Mouse (Mus musculus) midbrain, embryonic 11.5 days (tissue): ENCODE results near the gene Zfp36. TPM values are rescaled to one million over a fixed set of nuclear protein-coding genes. Genes with fewer than 3 reads are reported as not detected.

ENCODE experiments used
- ATAC-seq: fragments of 200-750 bp; cut with Nextera tagmentation; 2 replicates; pipeline ENCODE4 v1.8.0; 2017; ENCODE audit warnings: moderate TSS enrichment, moderate library complexity; ENCODE audit not compliant: low FRiP score
- DNase-seq: peaks from one replicate; pipeline ENCODE4 v3.0.0; 2015; ENCODE audit warnings: low spot score; ENCODE audit errors: missing footprints
- H3K27ac ChIP-seq: fragments of 300-500 bp; sonication (generic); 2 replicates; pipeline ENCODE4 v1.5.1; 2014; ENCODE audit warnings: low read depth, low read length
- H3K27me3 ChIP-seq: fragments of 300-500 bp; sonication (generic); 2 replicates; pipeline ENCODE4 v1.6.1; 2014; ENCODE audit warnings: mild to moderate bottlenecking, low read length, moderate library complexity, mixed read lengths; ENCODE audit not compliant: control insufficient read depth, insufficient read depth
- H3K36me3 ChIP-seq: fragments of 300-500 bp; sonication (generic); 2 replicates; pipeline ENCODE4 v1.6.1; 2014; ENCODE audit warnings: mild to moderate bottlenecking, low read length, moderate library complexity, mixed read lengths; ENCODE audit not compliant: control insufficient read depth, insufficient read depth
- H3K4me1 ChIP-seq: fragments of 300-500 bp; sonication (generic); 2 replicates; pipeline ENCODE4 v1.6.1; 2014; ENCODE audit warnings: low read length; ENCODE audit not compliant: control insufficient read depth, insufficient read depth
- H3K4me2 ChIP-seq: fragments of 300-500 bp; sonication (generic); 2 replicates; pipeline ENCODE4 v1.6.1; 2014; ENCODE audit warnings: mild to moderate bottlenecking, moderate library complexity
- H3K4me3 ChIP-seq: fragments of 300-500 bp; sonication (generic); 2 replicates; pipeline ENCODE4 v1.5.1; 2014; ENCODE audit warnings: low read depth, low read length
- H3K9ac ChIP-seq: fragments of 300-500 bp; sonication (generic); 2 replicates; pipeline ENCODE4 v1.6.1; 2014; ENCODE audit warnings: low read length
- H3K9me3 ChIP-seq: fragments of 300-500 bp; sonication (generic); 2 replicates; pipeline ENCODE4 v1.6.1; 2016; ENCODE audit warnings: low read length; ENCODE audit not compliant: control insufficient read depth
- WGBS: fragments of 180-500 bp; shearing (Covaris S2); extraction: QIAGEN DNeasy Blood & Tissue Kit; methylation state at CpG from one replicate; pipeline ENCODE4 v1.1.7; 2014; 5-methylcytosine and 5-hydroxymethylcytosine counted together
- polyA plus RNA-seq: library from polyadenylated mRNA; unstranded; fragments of >200 nt; fragmentation: Nextera tagmentation; extraction: Ambion mirVana; gene quantifications from 2 replicates; pipeline ENCODE4 v1.2.1, GENCODE M21; 2014

Zfp36 gene
- polyA plus RNA-seq, 1 experiment from 2014 or later = 3.5 TPM

DNA sequence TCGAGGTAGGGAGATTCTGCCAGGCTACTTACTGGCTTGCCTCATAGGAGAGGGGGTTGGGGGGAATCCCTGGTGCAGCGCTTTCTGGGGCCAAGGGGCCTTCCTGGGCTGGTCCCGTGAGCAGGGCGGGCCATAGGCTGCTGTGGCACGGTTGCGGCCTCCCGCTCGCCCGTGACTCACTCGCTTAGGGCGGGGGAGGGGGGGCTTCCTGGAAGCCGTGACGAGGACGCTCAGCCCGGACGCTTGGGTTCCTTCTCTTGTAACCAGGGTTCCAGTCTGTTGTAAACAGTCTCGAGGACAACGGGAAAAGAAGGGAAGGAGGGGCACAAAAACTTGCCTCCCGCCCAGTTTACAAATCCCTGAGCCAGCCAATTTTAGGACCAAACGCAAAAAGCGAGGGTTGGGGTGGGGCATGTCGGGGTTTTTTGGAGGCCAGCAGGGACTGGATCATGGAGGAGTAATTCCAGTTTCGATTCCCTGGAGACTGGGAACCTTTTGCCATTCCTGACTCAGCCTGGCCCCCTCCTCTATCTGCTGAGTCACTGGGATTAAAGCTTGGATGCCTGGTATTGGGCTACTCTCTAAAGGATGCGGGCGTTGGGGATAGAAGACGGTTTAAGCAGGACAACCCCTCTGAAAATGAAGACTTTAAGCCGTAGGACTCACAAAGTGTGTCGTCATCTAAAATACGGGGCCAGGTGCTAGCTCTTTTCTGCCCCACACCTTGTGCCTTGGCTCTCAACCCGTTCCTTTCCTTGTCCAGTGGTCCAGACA, 1.2 kb upstream of the Zfp36 start:
- Histone ChIP-seq H3K9ac (peak overlapping the region; percentile 5), H3K27me3 (peaks cover 8% of the 10 kb centered on the region; the same call in 1 of the 2 replicates), H3K27ac (peak overlapping the region; percentile 37; the same call in 1 of the 2 replicates), H3K4me2 (peak overlapping the region; percentile 41), H3K36me3 (no peaks in the 10 kb centered on the region; the same call in 1 of the 2 replicates), H3K9me3 (no peaks in the 10 kb centered on the region), H3K4me1 (peaks cover 34% of the 10 kb centered on the region), H3K4me3 (peak overlapping the region; percentile 11; the same call in 1 of the 2 replicates)
- DNase-seq = peak; percentile 95
- 5% methylated on average over 28 of the region's 30 CpGs for WGBS
- peak; percentile 33; the same call in 1 of the 2 replicates for ATAC-seq

DNA sequence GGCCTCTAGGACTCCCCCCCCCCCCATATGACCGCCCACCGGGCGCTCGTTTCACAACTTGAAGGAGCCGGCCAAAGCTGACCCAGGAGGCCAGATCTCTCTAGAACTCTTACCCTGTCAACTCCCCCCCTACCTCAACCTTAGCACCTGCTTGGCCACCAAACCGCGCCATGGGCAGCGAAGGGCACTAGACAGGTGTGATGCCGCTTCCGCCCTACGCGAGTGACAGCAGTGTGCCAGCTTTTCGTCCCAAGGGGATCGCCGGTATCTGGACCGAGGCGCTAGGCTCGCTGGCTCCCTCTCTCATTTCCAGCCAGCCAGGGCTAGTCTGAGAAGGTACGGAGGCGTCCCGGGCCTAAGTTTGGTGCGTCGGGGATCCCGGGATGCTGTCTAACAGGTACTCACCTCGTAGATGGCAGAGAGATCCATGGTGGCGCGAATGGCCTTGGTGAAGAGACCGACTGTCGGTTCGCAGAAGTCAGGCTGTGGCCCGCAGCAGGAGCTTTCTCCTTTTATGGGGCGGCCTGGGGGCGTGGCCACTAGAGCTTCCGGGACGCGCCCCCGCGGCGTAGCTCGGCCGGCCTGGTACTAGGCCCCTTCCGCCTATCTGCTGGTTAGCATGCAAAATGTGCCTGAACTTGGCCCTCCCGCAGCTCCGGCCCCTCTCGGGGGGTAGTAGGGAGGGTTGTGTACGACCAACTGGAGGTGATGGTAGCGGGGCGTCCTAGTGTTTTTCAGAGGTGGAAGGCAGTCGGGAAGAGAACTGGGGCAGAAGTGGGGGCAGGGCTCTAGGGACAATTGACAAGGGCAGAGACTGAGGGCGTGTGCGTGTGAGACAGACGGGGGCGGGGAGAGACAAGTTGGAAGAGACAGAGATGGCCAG, 1.0 kb downstream of the Zfp36 start:
- under 1% methylated on average over 53 of the region's 53 CpGs for WGBS
- Histone ChIP-seq H3K9me3 (no peaks in the 10 kb centered on the region), H3K4me1 (peaks cover 40% of the 10 kb centered on the region)

DNA sequence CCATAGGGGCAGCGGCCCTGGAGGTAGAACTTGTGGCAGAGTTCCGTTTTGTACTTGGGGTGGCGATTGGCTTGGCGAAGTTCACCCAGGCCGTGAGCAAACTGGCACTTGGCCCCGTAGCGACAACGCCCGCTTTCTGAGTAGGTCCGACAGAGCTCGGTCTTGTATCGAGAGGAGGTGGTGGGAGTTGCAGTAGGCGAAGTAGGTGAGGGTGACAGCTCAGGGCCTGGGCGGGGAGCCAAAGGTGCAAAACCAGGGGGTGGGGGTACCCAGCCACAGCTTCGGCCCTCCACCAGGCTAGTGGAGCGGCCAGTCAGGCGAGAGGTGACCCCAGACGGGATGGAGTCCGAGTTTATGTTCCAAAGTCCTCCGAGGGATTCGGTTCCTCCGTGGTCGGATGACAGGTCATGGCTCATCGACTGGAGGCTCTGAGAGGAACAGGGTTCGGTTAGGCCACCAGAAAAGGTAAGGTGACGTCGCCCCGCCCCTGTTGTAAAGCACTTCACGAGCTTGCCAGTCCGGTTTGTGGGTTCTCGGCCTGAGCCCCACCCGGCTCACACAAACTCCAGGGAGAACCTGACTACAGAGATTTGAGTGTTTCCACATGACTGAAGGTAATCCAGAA, 1.9 kb downstream of the Zfp36 start:
- peaks cover 8% of the 10 kb centered on the region; the same call in 1 of the 2 replicates for H3K27me3 ChIP-seq
- peak overlapping the region; percentile 47 for H3K4me3 ChIP-seq
- H3K36me3 ChIP-seq = no peaks in the 10 kb centered on the region
- WGBS = 45% methylated on average over 32 of the region's 32 CpGs
- H3K9ac ChIP-seq = peak overlapping the region; percentile 71
- peaks cover 40% of the 10 kb centered on the region for H3K4me1 ChIP-seq
- ATAC-seq = no peak
- peak overlapping the region; percentile 77 for H3K4me2 ChIP-seq
- no peak for DNase-seq
- H3K27ac ChIP-seq = no peak overlapping the region
- no peaks in the 10 kb centered on the region for H3K9me3 ChIP-seq

More for the DNA sequence above, 1.0 kb downstream of the Zfp36 start:
- DNase-seq = peak; percentile 98
- H3K27me3 ChIP-seq = peaks cover 8% of the 10 kb centered on the region; the same call in 1 of the 2 replicates
- H3K4me3 ChIP-seq = peak overlapping the region; percentile 47
- H3K9ac ChIP-seq = peak overlapping the region; percentile 71
- H3K36me3 ChIP-seq = no peaks in the 10 kb centered on the region
- H3K27ac ChIP-seq = peak overlapping the region; percentile 53
- H3K4me2 ChIP-seq = peak overlapping the region; percentile 77
- ATAC-seq = peak; percentile 49

DNA sequence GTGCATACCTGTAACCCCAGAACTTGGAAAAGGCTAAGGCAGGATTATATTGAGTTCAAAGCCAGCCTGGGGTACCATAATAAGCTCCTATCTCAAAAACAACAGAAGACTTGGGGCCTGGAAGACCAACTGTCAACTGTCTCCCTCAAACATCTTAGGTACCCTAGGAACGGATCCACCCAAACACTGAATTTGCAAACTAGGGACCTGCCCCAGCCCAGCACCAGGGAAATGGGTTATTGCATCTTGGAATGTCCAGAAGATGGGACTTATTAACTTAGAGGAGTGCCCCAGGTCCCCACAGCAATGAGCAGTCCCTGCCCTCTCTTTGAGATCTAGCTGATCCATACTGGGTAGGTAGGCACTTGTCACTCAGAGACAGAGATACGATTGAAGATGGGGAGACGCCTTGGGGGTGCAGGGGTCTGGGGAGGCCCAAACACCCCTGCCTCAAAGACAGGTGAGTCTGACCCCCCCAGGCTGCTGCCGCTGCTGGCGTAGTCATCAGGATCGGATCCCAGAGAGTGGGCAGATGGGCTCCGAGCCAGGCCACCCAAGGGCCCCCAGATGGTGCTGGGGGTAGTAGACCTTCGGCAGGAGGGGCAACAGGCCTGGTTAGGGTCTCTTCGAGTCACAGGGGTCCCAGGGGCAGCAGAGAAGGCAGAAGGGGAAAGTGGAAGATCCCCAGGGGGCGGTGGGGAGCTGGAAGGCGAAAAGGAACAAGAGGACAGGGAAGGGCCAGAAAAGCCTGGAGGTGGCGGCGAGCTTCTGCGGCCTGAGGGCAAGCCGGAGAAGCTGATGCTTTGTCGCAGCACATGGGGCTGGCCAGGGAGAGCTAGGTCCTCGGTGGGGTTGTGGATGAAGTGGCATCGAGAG, 2.6 kb downstream of the Zfp36 start:
- 71% methylated on average over 18 of the region's 18 CpGs for WGBS
- Histone ChIP-seq H3K27ac (no peak overlapping the region), H3K27me3 (peaks cover 8% of the 10 kb centered on the region; the same call in 1 of the 2 replicates), H3K4me3 (no peak overlapping the region), H3K9me3 (no peaks in the 10 kb centered on the region), H3K4me1 (peaks cover 40% of the 10 kb centered on the region), H3K9ac (no peak overlapping the region), H3K36me3 (no peaks in the 10 kb centered on the region), H3K4me2 (peak overlapping the region; percentile 77)
- DNase-seq (no peak), ATAC-seq (no peak)

DNA sequence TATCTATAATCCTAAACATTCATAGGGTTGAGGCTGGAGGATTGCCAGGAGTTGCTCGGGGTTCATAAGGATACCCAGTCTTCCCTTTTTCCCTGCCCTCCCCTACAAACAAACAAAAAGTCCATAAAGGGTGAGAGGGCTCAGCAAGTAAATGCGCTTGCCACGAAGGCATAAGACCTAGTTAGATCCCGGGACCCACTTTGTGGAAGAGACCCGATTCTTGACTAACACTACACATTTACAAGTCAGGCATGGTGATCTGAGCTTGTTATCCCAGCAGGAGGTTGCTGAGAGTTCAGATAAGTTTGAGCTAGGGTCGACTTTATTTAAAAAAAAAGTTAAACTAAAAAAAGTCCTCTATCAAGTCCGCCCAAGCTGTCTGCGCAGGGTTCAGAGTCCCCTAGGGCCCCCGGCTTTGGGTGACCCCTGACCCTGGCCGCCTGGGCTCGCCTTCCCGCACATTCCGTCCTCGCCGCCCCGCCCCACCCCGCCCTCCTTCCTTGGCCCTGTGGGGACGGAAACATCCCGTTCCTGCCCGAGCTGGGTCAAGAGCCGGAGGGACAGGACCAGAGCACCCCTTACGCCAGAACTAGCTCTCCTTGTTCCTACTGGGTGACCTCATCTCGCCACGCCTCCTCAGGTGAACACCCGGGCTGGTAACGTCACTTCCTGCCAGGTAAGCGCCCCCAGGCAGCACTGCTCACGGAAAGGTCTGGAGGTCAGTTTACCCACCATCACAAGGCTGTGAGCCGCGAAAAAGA, 3.9 kb downstream of the Zfp36 start:
- ATAC-seq = no peak
- peak; percentile 91 for DNase-seq
- no peaks in the 10 kb centered on the region for H3K9me3 ChIP-seq

DNA sequence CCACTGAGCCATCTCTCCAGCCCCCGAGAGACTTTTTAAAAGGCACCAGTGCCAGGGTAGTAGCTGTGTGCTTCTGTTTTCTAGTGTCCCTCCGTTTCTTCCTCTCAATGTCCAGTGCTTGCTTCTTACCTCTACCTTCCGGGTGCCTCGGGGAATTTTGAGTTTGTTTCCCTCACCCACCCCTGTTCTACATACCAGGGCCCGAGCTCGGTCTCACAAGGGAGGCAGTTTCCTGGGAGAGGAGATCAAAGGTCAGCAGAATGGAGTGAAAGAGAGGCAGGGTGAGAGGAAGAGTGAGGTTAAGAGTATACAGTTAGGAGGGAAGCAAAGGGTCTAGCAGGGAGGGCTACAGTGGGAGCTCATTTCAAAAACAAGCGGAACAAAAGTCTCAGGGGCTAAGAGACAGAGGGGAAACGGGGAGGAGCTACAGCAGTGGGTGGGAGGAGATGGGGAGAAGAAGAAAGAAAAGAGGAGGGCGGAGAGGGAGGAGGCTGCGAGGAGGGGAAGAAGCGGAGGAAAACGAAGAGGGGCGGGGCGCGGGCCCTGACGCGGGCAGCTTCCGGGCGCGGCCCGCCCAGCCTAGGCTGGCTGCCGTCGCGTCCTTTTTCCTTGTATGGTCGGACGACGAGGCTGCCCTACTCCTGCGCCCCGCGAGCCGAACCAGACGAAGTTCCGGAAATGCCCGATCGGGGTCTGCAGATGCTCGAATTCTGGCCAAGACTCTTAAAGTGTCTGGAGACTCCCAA, 4.7 kb downstream of the Zfp36 start:
- WGBS = under 1% methylated on average over 36 of the region's 36 CpGs
- H3K4me1 ChIP-seq = peaks cover 31% of the 10 kb centered on the region
- H3K27me3 ChIP-seq = peaks cover 8% of the 10 kb centered on the region; the same call in 1 of the 2 replicates
- peak overlapping the region; percentile 32 for H3K4me3 ChIP-seq
- peak overlapping the region; percentile 69 for H3K9ac ChIP-seq
- no peaks in the 10 kb centered on the region for H3K9me3 ChIP-seq
- H3K27ac ChIP-seq = peak overlapping the region; percentile 91
- DNase-seq (peak; percentile 97), ATAC-seq (peak; percentile 31)
- H3K4me2 ChIP-seq = peak overlapping the region; percentile 62
- no peaks in the 10 kb centered on the region for H3K36me3 ChIP-seq

More for the DNA sequence above, 3.9 kb downstream of the Zfp36 start:
- Histone ChIP-seq H3K27ac (peak overlapping the region; percentile 91), H3K4me2 (peak overlapping the region; percentile 62), H3K36me3 (no peaks in the 10 kb centered on the region), H3K27me3 (peaks cover 8% of the 10 kb centered on the region; the same call in 1 of the 2 replicates), H3K4me1 (peaks cover 28% of the 10 kb centered on the region), H3K4me3 (peak overlapping the region; percentile 32), H3K9ac (peak overlapping the region; percentile 67)
- WGBS = 3% methylated on average over 30 of the region's 30 CpGs

DNA sequence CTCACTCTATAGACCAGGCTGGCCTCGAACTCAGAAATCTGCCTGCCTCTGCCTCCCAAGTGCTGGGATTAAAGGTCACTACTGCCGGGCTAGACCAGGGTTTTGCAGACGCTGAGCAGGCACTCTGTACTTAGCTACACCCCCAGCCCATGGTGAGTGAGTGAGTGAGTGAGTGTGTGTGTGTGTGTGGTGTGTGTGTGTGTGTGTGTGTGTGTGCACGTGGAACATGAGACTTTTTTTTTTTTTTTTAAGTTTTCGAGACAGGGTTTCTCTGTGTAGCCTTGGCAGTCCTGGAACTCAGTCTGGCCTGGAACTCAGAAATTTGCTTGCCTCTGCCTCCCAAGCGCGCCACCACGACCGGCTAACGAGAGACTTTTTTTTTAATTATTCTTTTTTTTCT, 5.4 kb downstream of the Zfp36 start:
- WGBS = 78% methylated on average over 10 of the region's 10 CpGs
- no peak overlapping the region for H3K9ac ChIP-seq

More for the DNA sequence above, 5.4 kb downstream of the Zfp36 start:
- H3K36me3 ChIP-seq = no peaks in the 10 kb centered on the region
- H3K9me3 ChIP-seq = no peaks in the 10 kb centered on the region
- ATAC-seq (no peak), DNase-seq (no peak)
- H3K4me2 ChIP-seq = no peak overlapping the region
- no peak overlapping the region for H3K4me3 ChIP-seq
- peaks cover 37% of the 10 kb centered on the region for H3K4me1 ChIP-seq
- peaks cover 8% of the 10 kb centered on the region; the same call in 1 of the 2 replicates for H3K27me3 ChIP-seq
- H3K27ac ChIP-seq = peak overlapping the region; percentile 91; the same call in 1 of the 2 replicates
